Mouse (Mus musculus) bone marrow macrophage, adult 2 months (primary cell): ENCODE results near the gene Mpped1. TPM values are rescaled to one million over a fixed set of nuclear protein-coding genes. Genes with fewer than 3 reads are reported as not detected.

Experiments
- H3K27ac ChIP-seq: 2 replicates; pipeline ENCODE4 v1.5.1; 2012; ENCODE audit warnings: low read depth, low read length; ENCODE audit not compliant: insufficient read depth
- H3K4me1 ChIP-seq: 2 replicates; pipeline ENCODE4 v1.6.1; 2012; ENCODE audit warnings: low read length; ENCODE audit not compliant: control insufficient read depth, insufficient read depth
- H3K4me3 ChIP-seq: 2 replicates; pipeline ENCODE4 v1.5.1; 2012; ENCODE audit warnings: mild to moderate bottlenecking, low read length, moderate library complexity; ENCODE audit not compliant: insufficient read depth
- CTCF ChIP-seq: IDR thresholded peaks from 2 replicates; pipeline ENCODE4 v1.5.1; 2012; ENCODE audit warnings: low read depth, mild to moderate bottlenecking, low read length, moderate library complexity
- POLR2A ChIP-seq: IDR thresholded peaks from 2 replicates; pipeline ENCODE4 v1.6.1; 2012; ENCODE audit warnings: mild to moderate bottlenecking, low read depth, low read length, borderline replicate concordance
- polyA plus RNA-seq: library from polyadenylated mRNA; stranded (reverse); fragments of >200 nt; gene quantifications from 2 replicates; pipeline ENCODE4 v1.2.4, GENCODE M21; 2012; ENCODE audit not compliant: missing spikeins, insufficient read depth, insufficient read length

Gene Mpped1
- polyA plus RNA-seq, 1 experiment, result not detected

DNA sequence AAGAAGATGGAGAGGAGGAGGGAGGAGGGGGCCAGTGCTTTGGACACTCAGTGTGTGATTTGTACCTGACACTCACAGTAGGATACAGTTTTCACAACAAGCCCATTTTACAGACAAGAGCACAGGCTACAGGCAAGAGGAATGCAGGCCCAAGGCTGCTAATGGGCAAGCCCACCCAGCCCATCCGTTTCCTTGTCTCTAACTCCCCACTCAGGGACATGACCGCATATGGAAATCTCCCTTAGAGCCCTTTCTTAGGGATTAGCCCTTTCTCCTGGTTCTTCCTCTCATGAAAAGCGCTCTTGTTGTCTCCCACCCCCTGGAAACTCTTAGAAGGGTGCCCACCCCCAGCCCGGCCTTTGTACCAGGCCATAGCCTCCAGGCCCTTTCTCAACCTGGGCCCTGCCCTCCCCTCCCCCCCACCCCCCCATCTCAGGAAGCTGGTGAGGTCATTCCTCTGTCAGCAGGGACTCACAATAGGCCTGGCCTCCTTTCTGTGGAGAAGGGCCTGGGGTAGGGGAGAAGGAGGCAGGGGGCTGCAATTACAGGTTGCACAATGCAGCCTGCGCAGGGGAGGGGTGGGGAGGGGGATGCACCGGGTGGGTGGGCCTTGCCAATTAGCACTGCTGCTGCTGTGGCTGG lies 13.8 kb upstream of the Mpped1 start:
- no peak overlapping the region for H3K4me3 ChIP-seq

DNA sequence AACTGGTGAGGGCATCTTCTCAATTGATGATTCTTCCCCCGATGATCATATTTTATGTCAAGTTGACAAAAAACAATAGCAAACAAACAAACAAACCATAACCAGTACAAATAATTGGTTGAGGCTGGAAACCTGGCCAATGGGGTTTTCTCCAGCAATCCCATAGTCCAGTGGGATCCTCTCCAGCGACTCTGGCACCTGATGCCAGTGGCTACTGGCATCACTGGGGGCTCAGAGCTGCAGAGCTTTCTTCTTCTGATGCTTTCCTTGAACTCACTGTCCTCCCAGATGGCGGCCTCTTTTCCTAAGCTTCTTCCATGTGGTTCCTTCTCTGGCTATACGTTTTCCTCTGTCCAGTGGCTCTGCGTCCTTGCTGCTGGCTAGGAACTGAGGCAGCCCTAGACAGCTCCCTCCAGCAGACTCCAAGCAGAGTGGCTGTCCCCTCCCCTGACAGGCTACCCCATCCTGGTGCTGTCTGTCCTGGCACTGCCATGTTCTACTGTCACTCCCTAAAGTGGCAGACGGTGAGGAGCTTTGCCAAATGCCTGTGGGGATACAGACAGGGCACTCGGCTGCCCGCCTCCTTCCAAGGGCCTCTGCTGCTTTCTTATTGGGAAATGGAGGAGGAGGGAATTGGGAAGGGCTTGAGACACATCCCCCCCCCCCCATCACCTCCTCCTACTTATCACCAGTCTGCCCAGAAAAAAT lies 7.8 kb upstream of the Mpped1 start:
- TF ChIP-seq POLR2A (no peak), CTCF (no peak)
- Histone ChIP-seq H3K27ac (no peak overlapping the region), H3K4me3 (no peak overlapping the region), H3K4me1 (no peaks in the 10 kb centered on the region)

More for the DNA sequence above, 13.8 kb upstream of the Mpped1 start:
- H3K27ac ChIP-seq, result no peak overlapping the region
- H3K4me1 ChIP-seq, result no peaks in the 10 kb centered on the region
- TF ChIP-seq CTCF, result no peak
- TF ChIP-seq POLR2A, result no peak

DNA sequence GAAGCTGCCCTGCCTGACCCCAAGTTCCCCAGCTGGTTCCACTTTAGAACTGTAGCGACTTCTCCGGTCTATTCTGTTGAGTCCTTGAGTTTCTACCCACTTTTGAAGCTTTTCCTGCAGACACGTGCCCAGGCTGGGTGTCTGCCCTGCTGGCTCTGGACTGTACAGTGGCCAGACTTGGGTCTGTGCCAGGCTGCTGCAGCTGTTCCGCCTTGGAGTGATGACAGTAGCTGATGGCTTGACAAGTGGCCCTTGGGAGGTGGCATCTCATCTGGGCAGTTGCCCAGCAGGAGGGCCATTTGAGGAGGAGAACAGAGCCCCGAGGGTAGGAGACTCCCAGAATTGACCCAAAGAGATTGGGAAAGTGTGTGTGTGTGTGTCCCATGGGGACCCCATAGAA lies 6.8 kb upstream of the Mpped1 start:
- no peak overlapping the region for H3K4me3 ChIP-seq
- TF ChIP-seq CTCF (no peak), POLR2A (no peak)
- no peaks in the 10 kb centered on the region for H3K4me1 ChIP-seq
- H3K27ac ChIP-seq, result no peak overlapping the region

DNA sequence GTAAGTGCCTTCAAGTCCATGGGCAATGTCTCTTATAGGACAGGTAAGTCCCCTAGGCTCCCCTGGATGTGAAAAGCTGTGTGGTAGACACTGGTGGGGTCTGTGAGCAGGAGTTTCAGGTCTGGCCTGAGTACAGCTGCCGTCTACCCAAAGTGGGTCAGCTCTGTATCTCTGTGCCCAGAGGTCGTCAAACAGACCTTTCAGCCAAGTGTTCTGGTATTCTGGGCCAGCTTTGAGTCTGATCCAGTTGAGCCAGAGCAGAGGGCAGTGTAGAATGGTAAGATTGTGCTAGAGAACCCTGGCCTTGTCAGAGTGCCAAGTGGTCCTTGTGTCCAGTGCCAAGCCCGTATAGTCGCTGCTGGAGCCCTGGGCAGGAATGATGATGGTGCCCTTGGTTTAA lies 6.3 kb upstream of the Mpped1 start:
- no peak overlapping the region for H3K27ac ChIP-seq
- no peak overlapping the region for H3K4me3 ChIP-seq
- TF ChIP-seq CTCF (no peak), POLR2A (no peak)
- no peaks in the 10 kb centered on the region for H3K4me1 ChIP-seq

DNA sequence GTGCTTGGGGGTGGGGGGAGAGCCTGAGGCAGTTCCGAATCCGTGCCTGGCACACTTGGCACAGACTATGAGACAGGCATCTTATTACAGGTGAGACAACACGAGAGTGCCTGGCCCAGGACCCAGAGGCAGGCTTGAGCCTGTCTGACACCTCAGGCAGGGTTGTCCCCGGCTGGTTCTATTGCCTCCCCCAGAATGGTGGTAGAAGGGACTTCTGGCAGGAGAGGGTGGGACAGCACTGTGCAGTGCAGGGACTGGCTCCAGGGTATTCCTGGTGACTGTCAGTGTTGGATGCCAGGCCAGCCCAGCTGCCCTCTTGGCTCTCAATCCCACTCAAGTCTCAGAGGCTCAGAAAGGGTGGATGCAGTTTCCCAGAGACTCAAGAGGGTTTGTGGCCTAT lies 4.3 kb upstream of the Mpped1 start:
- Histone ChIP-seq H3K4me1 (no peaks in the 10 kb centered on the region), H3K27ac (no peak overlapping the region), H3K4me3 (no peak overlapping the region)
- TF ChIP-seq POLR2A (no peak), CTCF (no peak)

DNA sequence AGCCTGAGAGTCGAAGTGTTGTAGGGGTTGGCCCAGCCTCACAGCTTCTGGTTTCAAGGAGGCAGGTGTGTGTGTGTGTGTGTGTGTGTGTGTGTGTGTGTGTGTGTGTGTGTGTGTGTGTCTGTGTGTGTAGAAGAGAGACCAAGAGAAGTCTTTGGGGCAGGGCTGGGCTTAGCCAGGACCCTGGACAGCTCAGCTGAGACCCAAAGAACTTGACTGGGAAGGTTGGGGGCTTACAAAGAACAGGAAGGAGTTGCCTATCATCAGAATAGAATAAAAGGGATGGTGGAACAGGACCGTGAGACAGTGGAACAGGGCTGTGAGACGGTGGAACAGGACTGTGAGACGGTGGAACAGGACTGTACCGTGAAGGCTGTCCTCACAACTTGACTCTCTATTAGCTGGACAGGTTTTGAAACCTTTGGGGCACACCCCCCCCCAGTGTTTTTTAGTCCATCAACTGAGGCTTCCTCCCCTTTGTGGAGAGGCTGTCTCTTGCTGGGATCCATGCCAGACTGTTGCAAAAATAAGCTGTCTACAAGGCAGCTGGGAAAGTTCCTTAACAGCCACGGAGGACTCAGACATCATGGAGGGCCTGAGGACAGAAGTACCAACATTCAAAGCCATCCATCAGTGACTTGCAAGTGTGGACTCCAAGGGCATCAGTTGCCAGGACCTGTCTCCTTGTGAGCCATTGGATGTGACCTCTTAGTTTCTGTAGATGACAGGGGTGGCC lies 2.8 kb upstream of the Mpped1 start:
- TF ChIP-seq CTCF (no peak), POLR2A (no peak)
- H3K27ac ChIP-seq, result no peak overlapping the region
- H3K4me3 ChIP-seq, result no peak overlapping the region
- H3K4me1 ChIP-seq, result no peaks in the 10 kb centered on the region

DNA sequence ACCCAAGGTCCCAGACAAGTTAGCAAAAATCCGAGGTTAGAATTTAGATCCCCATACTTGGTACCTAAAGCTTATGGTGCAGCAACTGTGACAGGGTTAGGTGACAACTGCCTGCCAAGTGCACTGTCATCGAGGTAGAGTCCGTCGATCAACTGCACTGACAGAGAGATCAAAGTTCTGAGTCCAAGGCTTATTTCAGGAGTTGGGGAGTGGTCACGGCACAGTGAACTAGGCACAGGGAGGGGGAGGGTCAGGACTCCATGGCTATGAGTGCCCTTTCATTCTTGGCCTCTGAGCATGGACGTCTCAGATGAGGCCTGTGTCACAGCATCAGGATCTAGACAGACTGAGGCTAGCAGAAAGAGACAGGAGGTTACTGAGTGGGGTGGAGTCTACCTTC lies 1.8 kb upstream of the Mpped1 start:
- no peak overlapping the region for H3K27ac ChIP-seq
- TF ChIP-seq POLR2A (no peak), CTCF (no peak)
- H3K4me3 ChIP-seq, result no peak overlapping the region
- H3K4me1 ChIP-seq, result no peaks in the 10 kb centered on the region

DNA sequence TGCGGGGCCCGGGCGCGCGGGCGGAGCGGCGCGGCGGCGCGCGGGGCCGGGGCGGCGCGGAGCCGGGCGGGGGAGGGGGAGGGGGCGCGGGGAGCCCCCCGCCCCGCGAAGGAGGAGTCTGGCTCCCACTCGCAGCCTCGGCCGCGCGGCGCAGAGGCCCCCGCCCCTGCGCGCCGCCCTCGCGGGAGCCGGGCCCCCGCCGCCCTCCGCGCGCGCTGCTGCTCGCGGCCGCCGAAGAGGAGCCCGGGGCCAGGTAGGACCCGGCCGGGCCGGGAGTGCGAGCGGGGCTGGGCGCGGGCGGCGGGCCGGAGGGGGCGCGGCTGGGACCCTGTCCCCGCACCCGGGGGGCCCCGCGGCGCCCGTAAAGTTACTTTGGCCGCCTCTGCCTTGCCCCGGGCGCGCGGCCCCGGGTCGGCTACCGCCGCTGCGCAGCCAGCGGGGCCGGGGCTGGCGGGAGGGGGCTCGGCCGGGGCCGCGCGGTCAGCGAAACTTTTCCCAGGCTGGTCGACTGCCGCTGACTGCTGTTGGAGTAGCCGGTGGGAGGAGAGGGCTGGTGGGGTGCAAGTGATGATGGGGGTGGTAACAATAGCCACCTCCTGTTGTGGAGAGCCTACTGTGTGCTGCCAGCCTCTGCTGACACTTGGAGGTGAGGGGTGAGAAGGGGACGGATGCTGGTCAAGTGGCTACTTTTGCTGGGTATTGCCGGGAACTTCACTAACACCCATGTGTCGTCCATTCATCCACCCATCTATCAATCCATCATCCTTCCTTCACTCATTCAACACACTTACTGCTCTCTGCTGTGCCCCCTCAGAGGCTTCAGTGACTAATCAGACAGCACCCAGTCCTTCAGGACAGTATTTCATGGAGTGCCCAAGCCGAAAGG lies 831 bp downstream of the Mpped1 start:
- Histone ChIP-seq H3K27ac (no peak overlapping the region), H3K4me1 (no peaks in the 10 kb centered on the region)
- no peak for TF ChIP-seq POLR2A
- TF ChIP-seq CTCF, result no peak

DNA sequence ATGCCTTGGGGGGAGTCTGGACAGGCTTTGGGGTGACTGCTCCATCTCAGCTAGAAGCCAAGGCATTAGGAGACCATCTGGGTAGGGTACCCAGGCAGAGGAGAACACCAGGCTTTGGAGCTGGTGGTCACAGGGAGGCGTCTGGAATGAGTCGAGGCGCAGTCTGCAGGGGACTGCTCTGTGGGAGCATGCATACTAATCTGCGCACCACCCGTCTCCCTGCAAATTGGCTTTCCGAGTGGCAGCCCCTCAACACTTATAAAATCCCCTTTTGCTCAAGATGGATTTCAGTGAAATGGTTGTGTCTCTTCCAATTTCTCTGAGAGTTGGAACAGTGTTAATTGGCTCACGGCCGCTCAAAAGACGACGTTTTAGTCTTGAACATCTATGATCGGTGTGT lies 2.0 kb downstream of the Mpped1 start:
- H3K4me1 ChIP-seq, result no peaks in the 10 kb centered on the region
- TF ChIP-seq CTCF (no peak), POLR2A (no peak)

More for the DNA sequence above, 831 bp downstream of the Mpped1 start:
- no peak overlapping the region for H3K4me3 ChIP-seq

DNA sequence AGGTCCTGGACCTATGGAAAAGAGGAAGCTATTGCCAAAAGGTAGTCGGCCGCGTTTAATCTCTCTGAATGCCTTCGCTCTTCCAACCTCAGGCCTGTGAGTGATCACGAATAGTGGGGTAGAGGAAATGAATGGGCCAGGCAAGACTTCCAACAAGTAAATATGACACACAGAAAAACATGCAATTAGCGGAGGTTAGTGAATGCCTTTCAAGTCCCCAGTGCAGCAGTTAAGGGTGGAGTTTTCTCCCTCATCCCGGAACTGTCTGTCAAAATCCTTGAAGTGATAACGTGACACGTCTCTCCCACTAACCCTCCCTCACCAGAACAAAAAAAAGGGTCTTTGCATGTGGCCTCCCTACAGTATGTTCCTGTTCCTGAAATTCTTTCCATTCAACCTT lies 3.0 kb downstream of the Mpped1 start:
- Histone ChIP-seq H3K27ac (no peak overlapping the region), H3K4me3 (no peak overlapping the region), H3K4me1 (no peaks in the 10 kb centered on the region)
- TF ChIP-seq POLR2A (no peak), CTCF (no peak)

More for the DNA sequence above, 2.0 kb downstream of the Mpped1 start:
- Histone ChIP-seq H3K4me3 (no peak overlapping the region), H3K27ac (no peak overlapping the region)
